Mouse (Mus musculus): Measurements from ENCODE around the gene Serpinb9. TPM values are rescaled to one million over a fixed set of nuclear protein-coding genes. Genes with fewer than 3 reads are reported as not detected.
"Not testable (repeated sequence)": the region's sequence is repeated elsewhere in the genome, so short reads cannot be mapped to it uniquely, and the experiment has no call there.

Serpinb9 gene
- polyA plus RNA-seq (2015; fragmentation: Nextera tagmentation; extraction: Ambion mirVana), result 8.2 and 10.7 TPM in 2 replicates

DNA sequence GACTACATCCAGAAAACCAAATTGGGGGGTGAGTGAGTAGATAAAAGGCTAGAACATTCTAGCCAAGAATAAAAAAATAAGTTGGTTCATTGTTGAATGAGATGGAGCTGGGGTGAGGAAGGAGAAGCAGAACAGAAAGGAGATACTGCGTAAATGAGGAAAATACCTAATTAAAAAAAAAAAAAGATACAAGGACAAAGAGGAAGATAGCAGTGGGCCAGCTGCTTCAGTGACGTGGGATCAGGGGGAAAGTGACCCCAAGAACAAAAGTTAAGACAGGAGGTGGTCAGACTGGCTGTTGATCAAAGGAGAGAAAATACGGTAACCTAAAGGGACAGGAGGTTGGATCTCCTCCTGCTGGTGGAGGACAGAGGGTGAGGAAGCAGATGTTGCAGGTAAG lies at the start of gene Serpinb9:
Gene Serpinb9 (plus strand): TSS at position 301 of the 400 bp plus-strand sequence.
- H3K36me3 ChIP-seq, result no peaks in the 10 kb centered on the region
- H3K4me2 ChIP-seq (replicated peaks), result peak within 1 kb of the TSS; percentile 68
- peak within 1 kb of the TSS; percentile 84 for H3K27ac ChIP-seq
- H3K9me3 ChIP-seq, result no peaks in the 10 kb centered on the region
- no peak for ATAC-seq
- H3K4me3 ChIP-seq (replicated peaks), result peak within 1 kb of the TSS; percentile 34; the same call in 1 of the 2 replicates
- WGBS, result 89% methylated on average over 3 of the region's 3 CpGs
- H3K27me3 ChIP-seq (replicated peaks), result no peaks in the 10 kb centered on the region
- H3K9ac ChIP-seq, result peak within 1 kb of the TSS; percentile 44; the same call in 1 of the 2 replicates
- H3K4me1 ChIP-seq (replicated peaks), result 0 out of 2 replicates have a peak, but pooled peaks cover 5% of the 10 kb centered on the region

DNA sequence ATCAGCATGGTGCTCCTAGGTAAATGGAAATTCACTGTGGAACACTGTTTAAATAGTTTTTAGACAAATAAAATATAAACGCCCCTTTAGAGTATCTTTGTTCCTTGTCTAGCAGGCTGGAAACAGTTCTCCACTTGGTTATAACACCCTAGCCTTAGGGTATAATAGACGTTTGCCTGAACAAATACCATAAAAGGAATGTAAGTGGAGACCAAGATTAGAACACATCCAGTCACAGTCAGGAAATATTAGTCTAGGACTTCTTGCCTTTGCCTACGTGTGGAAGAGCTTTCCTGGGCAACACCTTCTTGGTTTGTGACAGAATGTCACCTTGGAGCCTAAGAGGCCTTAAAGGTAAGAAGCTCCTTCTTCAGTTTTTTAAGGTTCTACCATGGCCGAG lies 46.5 kb upstream of the Serpinb9 start:
- Histone ChIP-seq H3K27ac (no peak overlapping the region), H3K27me3 (replicated peaks) (no peaks in the 10 kb centered on the region), H3K9ac (no peak overlapping the region), H3K4me1 (replicated peaks) (no peaks in the 10 kb centered on the region), H3K4me3 (replicated peaks) (no peak overlapping the region), H3K36me3 (no peaks in the 10 kb centered on the region), H3K4me2 (replicated peaks) (no peak overlapping the region), H3K9me3 (no peaks in the 10 kb centered on the region)
- no peak for ATAC-seq
- WGBS, result 50% methylated on average over 4 of the region's 4 CpGs

DNA sequence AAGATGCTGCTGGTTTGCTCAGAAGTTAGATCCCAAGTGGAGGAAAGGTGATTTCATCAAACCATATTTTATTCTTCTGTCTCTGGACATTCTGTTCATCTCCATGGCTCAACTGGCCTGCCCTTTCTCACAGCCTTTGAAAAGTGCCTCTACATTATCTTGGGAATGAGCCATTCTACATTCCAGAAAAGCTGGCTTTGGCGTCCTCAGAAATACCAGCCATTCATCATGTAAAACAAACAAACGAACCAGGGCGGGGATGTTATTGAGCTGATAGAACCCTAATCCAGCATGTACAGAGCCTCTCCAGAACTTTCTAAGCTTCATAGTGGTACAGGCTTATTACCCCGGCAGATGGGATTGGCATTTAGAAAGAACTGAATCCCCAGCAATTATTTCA lies 45.1 kb upstream of the Serpinb9 start:
- ATAC-seq, result no peak
- 52% methylated on average over 4 of the region's 4 CpGs for WGBS
- H3K4me2 ChIP-seq (replicated peaks), result no peak overlapping the region
- no peaks in the 10 kb centered on the region for H3K36me3 ChIP-seq
- no peak overlapping the region for H3K9ac ChIP-seq
- no peak overlapping the region for H3K4me3 ChIP-seq (replicated peaks)
- no peaks in the 10 kb centered on the region for H3K4me1 ChIP-seq (replicated peaks)
- no peaks in the 10 kb centered on the region for H3K27me3 ChIP-seq (replicated peaks)
- H3K27ac ChIP-seq, result no peak overlapping the region
- no peaks in the 10 kb centered on the region for H3K9me3 ChIP-seq

DNA sequence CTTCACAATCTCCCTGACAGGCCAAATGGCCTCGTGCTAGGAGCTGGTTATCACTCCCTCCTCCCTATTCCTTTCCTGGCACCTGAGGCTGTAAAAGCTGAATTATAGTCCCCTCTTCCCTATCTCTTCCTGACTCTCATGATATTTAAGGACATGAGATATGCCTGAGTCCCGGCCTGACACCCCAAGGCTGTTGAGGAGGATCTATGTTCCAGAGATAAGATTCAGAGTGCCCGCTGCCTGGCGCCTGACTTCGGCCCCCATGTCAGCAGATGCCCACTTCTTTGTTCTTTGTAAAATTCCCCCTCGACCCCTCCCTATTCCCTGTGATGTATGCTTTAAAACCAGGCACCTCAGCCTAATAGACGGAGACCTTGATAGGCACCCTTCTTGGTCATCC lies 44.5 kb upstream of the Serpinb9 start:
- not testable (repeated sequence) for H3K27me3 ChIP-seq (replicated peaks); ATAC-seq; H3K36me3 ChIP-seq

DNA sequence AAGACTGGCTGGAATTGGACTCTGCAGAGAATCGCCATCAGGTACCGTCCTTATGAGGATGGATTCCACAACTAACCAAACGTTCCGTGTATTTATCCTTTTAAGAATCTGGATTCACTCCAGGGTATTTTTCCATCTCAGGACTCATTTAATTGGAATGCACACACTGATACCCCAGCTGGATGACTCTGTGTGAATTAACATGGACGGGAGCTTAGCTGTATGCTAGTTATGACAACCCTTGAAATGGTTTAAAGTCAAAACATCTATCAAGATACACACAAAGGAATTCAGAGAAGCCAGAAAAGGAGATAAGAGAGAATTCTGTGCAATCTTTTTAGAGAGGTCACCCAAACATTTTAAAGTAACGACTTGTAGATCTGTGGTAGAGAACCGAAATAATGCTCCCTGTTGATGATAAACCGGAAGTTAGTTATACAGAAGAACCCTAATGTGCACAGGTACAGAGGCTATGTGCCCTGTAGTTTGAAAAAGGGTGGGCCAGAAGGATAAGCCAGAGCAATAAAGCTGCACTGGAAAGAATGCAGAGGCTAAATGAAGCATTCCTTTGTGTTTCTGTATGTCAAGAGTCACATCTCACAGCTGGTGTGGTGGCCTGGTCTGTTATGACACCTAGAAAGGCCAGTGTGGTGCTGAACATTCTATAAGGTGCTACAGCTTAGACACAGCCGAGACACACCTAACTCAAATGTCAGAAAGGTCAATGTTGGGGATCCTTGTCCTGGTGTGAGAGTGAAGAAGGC lies 38.9 kb upstream of the Serpinb9 start:
- H3K9me3 ChIP-seq, result no peaks in the 10 kb centered on the region
- no peak overlapping the region for H3K4me3 ChIP-seq (replicated peaks)
- no peak overlapping the region for H3K9ac ChIP-seq
- H3K27ac ChIP-seq, result no peak overlapping the region
- no peak for ATAC-seq
- H3K4me1 ChIP-seq (replicated peaks), result 0 out of 2 replicates have a peak, but pooled peaks cover 4% of the 10 kb centered on the region
- no peak overlapping the region for H3K4me2 ChIP-seq (replicated peaks)
- 48% methylated on average over 9 of the region's 9 CpGs for WGBS
- H3K36me3 ChIP-seq, result no peaks in the 10 kb centered on the region
- H3K27me3 ChIP-seq (replicated peaks), result no peaks in the 10 kb centered on the region

More for the DNA sequence above, 44.5 kb upstream of the Serpinb9 start:
- 76% methylated on average over 7 of the region's 7 CpGs for WGBS
- not testable (repeated sequence) for H3K9me3 ChIP-seq; H3K4me2 ChIP-seq (replicated peaks); H3K9ac ChIP-seq; H3K27ac ChIP-seq; H3K4me3 ChIP-seq (replicated peaks); H3K4me1 ChIP-seq (replicated peaks)

DNA sequence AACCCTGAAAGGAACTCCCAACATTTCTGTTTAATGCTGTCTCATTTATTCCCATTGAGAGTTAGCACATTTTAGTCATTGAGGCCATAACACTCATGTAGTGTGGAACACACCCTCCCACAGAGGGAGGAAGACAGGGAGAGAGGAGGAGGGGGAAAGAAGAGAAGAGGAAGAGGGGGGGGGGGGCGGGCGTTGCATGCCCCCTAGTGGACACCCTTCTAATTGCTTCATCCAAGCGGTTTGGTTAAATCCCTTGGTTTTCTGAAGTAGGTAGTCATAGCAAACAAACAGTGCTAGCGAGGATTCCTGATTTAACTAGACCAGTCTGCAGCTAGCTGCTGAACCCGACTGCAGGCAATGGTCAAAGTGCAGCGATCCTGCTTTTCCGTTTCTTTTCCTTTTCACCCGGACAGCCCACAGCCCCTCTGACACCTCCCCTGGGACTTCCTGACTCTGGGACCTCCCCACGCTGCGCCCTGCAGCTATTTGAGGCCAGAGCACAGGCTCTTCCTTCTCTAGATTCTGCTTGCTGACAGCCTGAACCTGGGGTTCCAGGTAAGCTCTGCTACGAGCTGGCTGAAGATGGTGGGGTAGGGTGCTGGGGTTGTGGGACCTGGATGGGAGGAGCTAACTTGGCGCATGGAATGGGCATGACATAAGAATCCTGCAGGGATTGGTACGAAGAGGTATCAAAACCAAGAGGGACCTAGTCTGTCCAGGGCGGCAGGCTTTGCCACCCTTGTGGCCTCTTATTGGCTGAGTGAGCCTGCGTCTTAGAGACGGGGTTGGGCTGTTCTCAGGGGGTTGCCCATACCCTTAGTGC lies 37.9 kb upstream of the Serpinb9 start, which contains the start of gene Serpinb6b:
Gene Serpinb6b (plus strand): TSS at position 221 of the 823 bp plus-strand sequence.
- Histone ChIP-seq H3K4me3 (replicated peaks) (peak within 1 kb of the TSS; percentile 20), H3K27me3 (replicated peaks) (no peaks in the 10 kb centered on the region), H3K4me1 (replicated peaks) (0 out of 2 replicates have a peak, but pooled peaks cover 4% of the 10 kb centered on the region), H3K4me2 (replicated peaks) (peak within 1 kb of the TSS; percentile 52), H3K9ac (no peak within 1 kb of the TSS), H3K9me3 (no peaks in the 10 kb centered on the region), H3K36me3 (no peaks in the 10 kb centered on the region), H3K27ac (no peak within 1 kb of the TSS)
- ATAC-seq, result peak; percentile 54
- 44% methylated on average over 14 of the region's 16 CpGs for WGBS

DNA sequence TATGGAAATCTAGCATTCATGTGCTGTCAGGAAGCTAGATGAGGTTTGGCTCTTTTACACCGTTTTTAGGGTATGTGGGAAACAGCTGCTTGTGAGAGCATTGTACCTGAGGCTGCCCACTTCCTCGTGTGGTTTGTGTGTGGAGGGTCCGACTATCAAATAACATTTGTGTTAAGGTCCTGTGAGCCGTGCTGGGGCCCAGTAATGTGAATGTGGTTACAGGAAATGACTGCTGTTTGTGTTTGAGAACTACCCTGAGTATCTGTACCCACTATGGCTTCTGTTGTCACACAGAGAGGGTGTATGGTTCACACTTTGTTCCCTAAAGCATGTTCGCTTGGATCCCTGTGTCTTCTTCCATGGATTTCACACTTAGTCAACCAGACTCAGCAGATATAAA lies 36.9 kb upstream of the Serpinb9 start:
- Histone ChIP-seq H3K9ac (no peak overlapping the region), H3K4me1 (replicated peaks) (0 out of 2 replicates have a peak, but pooled peaks cover 4% of the 10 kb centered on the region), H3K36me3 (no peaks in the 10 kb centered on the region), H3K4me3 (replicated peaks) (no peak overlapping the region), H3K27me3 (replicated peaks) (no peaks in the 10 kb centered on the region), H3K4me2 (replicated peaks) (no peak overlapping the region), H3K9me3 (no peaks in the 10 kb centered on the region), H3K27ac (no peak overlapping the region)
- no peak for ATAC-seq
- 67% methylated on average over 5 of the region's 5 CpGs for WGBS

DNA sequence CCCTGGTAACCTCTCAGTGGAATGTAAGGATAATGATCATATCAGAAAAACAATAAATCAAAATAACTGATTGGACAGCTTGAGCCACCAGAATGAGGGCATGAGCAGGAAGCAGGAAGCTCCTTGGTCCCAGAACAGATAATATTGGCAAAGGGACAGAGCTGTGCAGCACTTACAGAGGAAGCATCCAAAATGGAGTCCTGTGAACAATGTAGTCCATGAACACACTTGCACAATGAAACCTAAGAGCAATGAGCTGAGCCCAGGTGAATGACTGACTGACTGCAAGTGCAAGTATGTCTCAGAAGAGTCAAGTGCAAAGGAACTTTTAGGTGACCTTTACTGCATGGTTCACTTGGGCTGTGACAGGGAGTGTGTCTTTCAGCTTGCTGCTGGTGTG lies 35.8 kb upstream of the Serpinb9 start:
- H3K4me2 ChIP-seq (replicated peaks), result no peak overlapping the region
- no peaks in the 10 kb centered on the region for H3K36me3 ChIP-seq
- H3K9me3 ChIP-seq, result no peaks in the 10 kb centered on the region
- no peak overlapping the region for H3K4me3 ChIP-seq (replicated peaks)
- 0 out of 2 replicates have a peak, but pooled peaks cover 4% of the 10 kb centered on the region for H3K4me1 ChIP-seq (replicated peaks)
- no peak overlapping the region for H3K27ac ChIP-seq
- no peak overlapping the region for H3K9ac ChIP-seq
- no peaks in the 10 kb centered on the region for H3K27me3 ChIP-seq (replicated peaks)
- ATAC-seq, result no peak

DNA sequence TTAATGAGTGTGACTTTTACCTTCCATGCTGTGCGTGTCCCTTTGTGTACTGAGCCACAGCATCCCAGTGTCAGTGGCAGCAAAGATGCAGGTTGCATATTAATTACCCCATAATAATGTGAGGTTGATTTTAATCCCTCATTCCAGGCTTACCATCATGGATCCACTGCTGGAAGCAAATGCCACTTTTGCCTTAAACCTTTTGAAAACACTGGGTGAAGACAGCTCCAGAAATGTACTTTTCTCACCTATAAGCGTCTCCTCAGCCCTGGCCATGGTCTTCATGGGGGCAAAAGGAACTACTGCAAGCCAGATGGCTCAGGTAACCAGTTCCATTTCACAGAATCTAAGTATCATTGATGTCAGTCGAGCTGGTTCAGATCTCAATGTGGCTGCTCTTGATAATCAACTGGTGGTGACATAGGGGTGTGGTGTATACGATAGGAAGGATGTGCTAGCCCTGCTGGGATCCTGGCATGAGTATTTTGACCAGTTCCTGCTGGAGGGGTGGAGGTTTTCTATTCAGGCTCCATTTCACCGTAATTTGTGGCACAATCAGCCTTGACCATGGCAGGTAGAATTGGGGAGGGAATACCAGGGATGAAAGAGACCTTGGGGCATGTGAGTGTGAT lies 34.6 kb upstream of the Serpinb9 start:
- Histone ChIP-seq H3K27ac (no peak overlapping the region), H3K9ac (no peak overlapping the region), H3K36me3 (no peaks in the 10 kb centered on the region), H3K4me3 (replicated peaks) (no peak overlapping the region), H3K9me3 (no peaks in the 10 kb centered on the region), H3K4me1 (replicated peaks) (0 out of 2 replicates have a peak, but pooled peaks cover 4% of the 10 kb centered on the region), H3K4me2 (replicated peaks) (no peak overlapping the region), H3K27me3 (replicated peaks) (no peaks in the 10 kb centered on the region)
- ATAC-seq, result peak; percentile 63; the same call in 1 of the 2 replicates
- WGBS, result 77% methylated on average over 5 of the region's 5 CpGs

DNA sequence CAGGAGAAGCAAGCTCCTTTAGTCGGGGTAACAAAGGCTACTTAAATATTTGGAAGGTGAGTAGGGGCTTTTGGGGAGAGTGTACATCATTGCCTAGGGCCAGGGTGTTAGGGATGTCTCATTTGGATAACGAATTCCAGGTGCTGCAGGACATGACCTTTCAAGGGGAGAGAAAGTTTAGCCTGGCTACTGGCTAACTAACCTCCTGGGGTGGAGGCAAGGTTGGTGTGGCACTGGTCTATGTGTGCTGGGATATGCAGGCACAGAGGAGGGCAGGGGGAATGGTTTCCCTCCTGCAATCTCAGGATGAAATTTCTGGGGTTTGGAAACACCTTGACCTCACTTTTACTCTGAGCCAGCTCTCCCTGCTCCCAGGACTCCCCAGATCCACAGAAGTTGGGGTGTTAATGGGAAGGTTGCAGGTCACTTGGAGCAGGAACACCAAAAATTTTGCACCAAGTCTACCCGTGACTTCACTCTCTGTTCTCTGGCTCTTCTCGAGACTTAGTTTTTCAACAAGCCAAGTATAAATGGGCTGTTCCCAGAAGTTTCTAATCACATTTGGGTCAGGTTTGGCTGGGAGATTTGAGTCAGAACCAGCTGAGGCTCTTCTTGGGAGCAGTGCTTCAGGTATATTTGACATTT lies 33.9 kb upstream of the Serpinb9 start:
- 0 out of 2 replicates have a peak, but pooled peaks cover 4% of the 10 kb centered on the region for H3K4me1 ChIP-seq (replicated peaks)
- no peak overlapping the region for H3K9ac ChIP-seq
- no peak overlapping the region for H3K4me2 ChIP-seq (replicated peaks)
- no peaks in the 10 kb centered on the region for H3K27me3 ChIP-seq (replicated peaks)
- peak; percentile 46; the same call in 1 of the 2 replicates for ATAC-seq
- no peak overlapping the region for H3K4me3 ChIP-seq (replicated peaks)
- WGBS, result 71% methylated on average over 4 of the region's 4 CpGs
- H3K36me3 ChIP-seq, result no peaks in the 10 kb centered on the region
- no peak overlapping the region for H3K27ac ChIP-seq
- no peaks in the 10 kb centered on the region for H3K9me3 ChIP-seq

DNA sequence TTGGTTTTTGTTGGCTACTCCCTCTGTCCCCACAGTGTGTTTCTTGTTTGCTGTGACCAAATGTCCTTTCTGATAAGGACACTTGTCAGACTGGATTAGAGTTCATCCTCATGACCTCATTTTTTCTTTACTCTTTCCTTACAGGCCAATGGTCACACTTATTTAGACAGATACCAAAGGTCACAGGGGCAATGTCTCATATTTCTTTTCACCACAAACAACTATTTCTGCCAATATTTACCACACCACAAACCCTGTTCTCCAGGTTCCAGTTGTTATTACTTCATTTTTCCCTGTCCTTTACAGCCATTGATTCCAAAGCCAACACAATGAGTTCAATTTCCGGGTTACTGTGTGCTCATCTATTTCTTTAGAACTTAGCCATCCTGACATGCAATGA lies 33.4 kb upstream of the Serpinb9 start:
- Histone ChIP-seq H3K27me3 (replicated peaks) (no peaks in the 10 kb centered on the region), H3K9me3 (no peaks in the 10 kb centered on the region), H3K36me3 (no peaks in the 10 kb centered on the region), H3K27ac (no peak overlapping the region), H3K4me2 (replicated peaks) (no peak overlapping the region), H3K4me3 (replicated peaks) (no peak overlapping the region), H3K9ac (no peak overlapping the region), H3K4me1 (replicated peaks) (no peaks in the 10 kb centered on the region)
- no peak for ATAC-seq
- WGBS, result 77% methylated on average over 1 of the region's 1 CpGs

Measured in intestine, embryonic 15.5 days (tissue).